Mouse (Mus musculus) embryonic facial prominence, embryonic 15.5 days (tissue): ENCODE results near the gene Gm20388. TPM values are rescaled to one million over a fixed set of nuclear protein-coding genes. Genes with fewer than 3 reads are reported as not detected.
"Not testable (repeated sequence)": the region's sequence is repeated elsewhere in the genome, so short reads cannot be mapped to it uniquely, and the experiment has no call there.

Experiments
- ATAC-seq: fragments of 200-750 bp; cut with Nextera tagmentation; 2 replicates; pipeline ENCODE4 v1.8.0; 2017; ENCODE audit warnings: low read depth, moderate TSS enrichment; ENCODE audit not compliant: insufficient number of reproducible peaks, low FRiP score, low TSS enrichment
- H3K27ac ChIP-seq: fragments of 300-500 bp; sonication (generic); replicated peaks from 2 replicates; pipeline ENCODE4 v1.5.1; 2015; ENCODE audit warnings: mild to moderate bottlenecking, inconsistent platforms
- H3K27me3 ChIP-seq: fragments of 300-500 bp; sonication (generic); 2 replicates; pipeline ENCODE4 v1.6.1; 2015; ENCODE audit warnings: inconsistent platforms
- H3K36me3 ChIP-seq: fragments of 300-500 bp; sonication (generic); 2 replicates; pipeline ENCODE4 v1.6.1; 2015; ENCODE audit warnings: mild to moderate bottlenecking, inconsistent platforms
- H3K4me1 ChIP-seq: fragments of 300-500 bp; sonication (generic); 2 replicates; pipeline ENCODE4 v1.6.1; 2015; ENCODE audit warnings: inconsistent platforms
- H3K4me2 ChIP-seq: fragments of 300-500 bp; sonication (generic); replicated peaks from 2 replicates; pipeline ENCODE4 v1.6.1; 2015; ENCODE audit warnings: mild to moderate bottlenecking, inconsistent platforms
- H3K4me3 ChIP-seq: fragments of 300-500 bp; sonication (generic); replicated peaks from 2 replicates; pipeline ENCODE4 v1.5.1; 2015; ENCODE audit warnings: mild to moderate bottlenecking, inconsistent platforms
- H3K9ac ChIP-seq: fragments of 300-500 bp; sonication (generic); 2 replicates; pipeline ENCODE4 v1.6.1; 2015; ENCODE audit warnings: inconsistent platforms
- H3K9me3 ChIP-seq: fragments of 300-500 bp; sonication (generic); replicated peaks from 2 replicates; pipeline ENCODE4 v1.6.1; 2016; ENCODE audit warnings: inconsistent platforms
- WGBS: fragments of 180-500 bp; shearing (Covaris S2); methylation state at CpG from one replicate; pipeline ENCODE4 v1.1.7; 2015; 5-methylcytosine and 5-hydroxymethylcytosine counted together
- polyA plus RNA-seq: library from polyadenylated mRNA; unstranded; fragments of >200 nt; fragmentation: Nextera tagmentation; extraction: Ambion mirVana; gene quantifications from 2 replicates; pipeline ENCODE4 v1.2.1, GENCODE M21; 2015

Gene Gm20388
- polyA plus RNA-seq, 1 experiment from 2014 or later: 8.0 TPM

DNA sequence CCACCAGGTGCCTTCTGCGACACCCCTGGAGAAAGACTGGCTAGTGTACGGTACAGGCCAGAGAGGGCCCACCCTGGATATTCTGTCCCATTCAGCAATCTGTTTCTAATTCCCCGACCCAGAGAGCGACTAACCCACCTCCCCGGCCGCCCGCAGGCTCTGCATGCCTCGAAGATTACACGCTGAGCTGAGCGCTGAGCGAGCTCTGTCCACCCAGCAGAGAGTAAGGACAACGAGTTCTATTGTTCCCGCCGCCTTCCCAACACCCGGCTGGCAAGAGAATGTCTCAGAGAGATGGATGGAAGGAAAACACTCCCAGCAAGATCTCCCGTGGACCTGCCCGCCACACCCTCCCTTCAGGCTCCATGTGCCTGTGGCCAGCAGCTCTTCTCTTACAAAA, 1522.8 kb downstream of the Gm20388 start:
- Histone ChIP-seq H3K4me1 (peaks cover 27% of the 10 kb centered on the region), H3K27me3 (peaks cover 8% of the 10 kb centered on the region; the same call in 1 of the 2 replicates), H3K9me3 (no peaks in the 10 kb centered on the region), H3K27ac (no peak overlapping the region), H3K4me2 (no peak overlapping the region), H3K4me3 (no peak overlapping the region), H3K9ac (no peak overlapping the region), H3K36me3 (no peaks in the 10 kb centered on the region)
- peak; percentile 23 for ATAC-seq
- WGBS: 9% methylated on average over 17 of the region's 17 CpGs

DNA sequence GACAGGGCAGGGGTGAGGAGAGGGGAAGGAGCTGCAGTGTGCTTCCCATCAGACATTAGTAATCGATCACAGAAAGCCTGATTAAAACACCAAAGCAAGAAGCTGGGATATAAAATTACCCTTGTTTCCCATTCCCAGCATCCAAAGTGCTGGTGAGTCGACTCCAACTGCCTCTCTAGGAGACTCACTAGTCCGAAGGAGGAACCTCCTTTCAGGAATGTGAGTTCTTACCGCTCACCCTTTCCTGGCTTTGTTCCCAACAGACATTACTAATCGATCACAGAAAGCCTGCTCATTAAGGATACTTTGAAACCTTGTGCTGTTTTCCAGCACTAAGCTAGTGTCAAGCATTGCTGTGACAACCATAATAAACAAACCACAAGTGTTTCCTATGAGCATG, 1526.0 kb downstream of the Gm20388 start:
- 26% methylated on average over 5 of the region's 5 CpGs for WGBS
- H3K4me2 ChIP-seq: peak overlapping the region; percentile 21
- no peaks in the 10 kb centered on the region for H3K36me3 ChIP-seq
- peak overlapping the region; percentile 20 for H3K4me3 ChIP-seq
- peaks cover 33% of the 10 kb centered on the region for H3K4me1 ChIP-seq
- no peak overlapping the region for H3K9ac ChIP-seq
- ATAC-seq: no peak; the same call in 1 of the 2 replicates
- peaks cover 8% of the 10 kb centered on the region; the same call in 1 of the 2 replicates for H3K27me3 ChIP-seq
- no peak overlapping the region for H3K27ac ChIP-seq
- no peaks in the 10 kb centered on the region for H3K9me3 ChIP-seq

DNA sequence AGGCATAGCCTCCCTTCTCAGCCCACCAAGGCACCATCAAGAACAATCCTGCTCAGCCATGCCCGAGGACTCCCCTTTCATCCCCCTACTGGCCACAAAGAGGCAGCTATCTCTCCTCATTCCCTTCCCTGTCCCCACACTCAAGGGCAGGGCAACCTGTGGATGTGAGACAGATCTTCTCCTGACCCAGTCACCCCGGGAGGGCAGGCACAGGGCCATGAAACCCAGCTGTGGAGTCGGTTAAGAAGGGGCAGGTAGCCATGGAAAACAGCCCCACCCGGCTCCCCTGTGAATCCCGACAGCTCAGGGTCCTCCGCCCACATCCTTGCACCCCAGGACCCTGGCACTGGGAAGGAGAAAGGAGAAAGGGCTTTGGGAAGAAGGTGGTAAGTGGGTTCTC, 1526.9 kb downstream of the Gm20388 start:
- Histone ChIP-seq H3K27ac (no peak overlapping the region), H3K4me1 (peaks cover 35% of the 10 kb centered on the region), H3K4me3 (no peak overlapping the region), H3K9me3 (no peaks in the 10 kb centered on the region), H3K9ac (no peak overlapping the region), H3K4me2 (no peak overlapping the region), H3K27me3 (peaks cover 8% of the 10 kb centered on the region; the same call in 1 of the 2 replicates), H3K36me3 (no peaks in the 10 kb centered on the region)
- no peak for ATAC-seq
- WGBS: 83% methylated on average over 6 of the region's 6 CpGs

- 0 out of 2 replicates have a peak, but pooled peaks cover 3% of the 10 kb centered on the region for H3K27me3 ChIP-seq
- no peak overlapping the region for H3K27ac ChIP-seq
- no peak overlapping the region for H3K9ac ChIP-seq
- ATAC-seq: no peak
- H3K4me1 ChIP-seq: peaks cover 30% of the 10 kb centered on the region
- H3K9me3 ChIP-seq: no peaks in the 10 kb centered on the region
- WGBS: 44% methylated on average over 6 of the region's 6 CpGs
- no peaks in the 10 kb centered on the region for H3K36me3 ChIP-seq
- no peak overlapping the region for H3K4me3 ChIP-seq
- H3K4me2 ChIP-seq: no peak overlapping the region
Measured at GRCm38 (mm10) chr8:121438111-121438510, 1527.5 kb downstream of the Gm20388 start.

DNA sequence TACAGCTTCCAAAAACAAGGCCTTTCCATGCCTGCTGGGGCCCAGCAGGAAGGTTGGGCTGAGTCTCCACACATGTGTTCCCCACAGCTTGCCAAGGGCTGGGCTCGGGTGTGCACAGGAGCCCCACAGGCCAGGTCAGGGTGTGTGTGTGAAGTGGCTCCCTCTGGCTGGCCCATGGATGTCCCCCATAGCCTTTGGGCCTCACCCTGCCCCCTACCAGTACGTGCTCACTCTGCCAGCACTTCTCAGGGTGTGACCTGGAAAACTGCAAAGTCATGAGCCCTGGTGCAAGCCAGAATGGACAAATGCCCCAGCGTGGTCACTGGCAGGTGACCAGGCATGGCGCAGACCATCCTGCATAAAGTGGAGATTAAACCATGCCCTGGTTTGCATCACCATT, 1528.7 kb downstream of the Gm20388 start:
- H3K4me3 ChIP-seq: no peak overlapping the region
- 67% methylated on average over 4 of the region's 4 CpGs for WGBS
- H3K27me3 ChIP-seq: no peaks in the 10 kb centered on the region
- H3K4me1 ChIP-seq: peaks cover 18% of the 10 kb centered on the region
- H3K36me3 ChIP-seq: no peaks in the 10 kb centered on the region
- no peak overlapping the region for H3K4me2 ChIP-seq
- ATAC-seq: no peak
- no peaks in the 10 kb centered on the region for H3K9me3 ChIP-seq
- H3K27ac ChIP-seq: no peak overlapping the region
- H3K9ac ChIP-seq: no peak overlapping the region

- ATAC-seq: no peak
- 49% methylated on average over 7 of the region's 7 CpGs for WGBS
Measured at GRCm38 (mm10) chr8:121443361-121443760, 1532.7 kb downstream of the Gm20388 start.

DNA sequence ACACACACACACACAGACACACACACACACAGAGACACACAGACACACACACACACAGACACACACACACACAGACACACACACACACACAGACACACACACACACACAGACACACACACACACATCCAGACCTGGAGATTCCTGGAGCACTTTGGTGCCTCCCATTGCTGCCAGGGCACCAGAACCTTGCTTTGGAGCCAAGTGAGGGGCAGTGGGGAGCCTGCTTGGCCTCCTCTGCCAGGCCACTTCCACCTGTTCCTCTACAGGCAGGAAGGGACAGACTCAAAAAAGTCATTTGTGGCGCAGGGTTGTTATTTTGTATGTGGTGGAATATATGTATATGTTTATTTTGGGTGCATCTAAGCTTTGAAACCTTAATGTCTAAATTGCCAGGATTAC, 1533.9 kb downstream of the Gm20388 start:
- 88% methylated on average over 1 of the region's 1 CpGs for WGBS
- not testable (repeated sequence) for H3K9me3 ChIP-seq, H3K27ac ChIP-seq, ATAC-seq, H3K4me1 ChIP-seq, H3K4me2 ChIP-seq, H3K9ac ChIP-seq, H3K27me3 ChIP-seq, H3K36me3 ChIP-seq, H3K4me3 ChIP-seq

More at GRCm38 (mm10) chr8:121443361-121443760, 1532.7 kb downstream of the Gm20388 start:
- Histone ChIP-seq H3K36me3 (no peaks in the 10 kb centered on the region), H3K4me1 (peaks cover 8% of the 10 kb centered on the region), H3K27ac (no peak overlapping the region), H3K9me3 (no peaks in the 10 kb centered on the region), H3K27me3 (no peaks in the 10 kb centered on the region), H3K4me2 (no peak overlapping the region), H3K9ac (no peak overlapping the region), H3K4me3 (no peak overlapping the region)

GRCm38 (mm10) chr8:121445027-121445471, 1534.4 kb downstream of the Gm20388 start:
- Histone ChIP-seq H3K4me3 (no peak overlapping the region), H3K9me3 (no peaks in the 10 kb centered on the region), H3K27ac (no peak overlapping the region), H3K36me3 (no peaks in the 10 kb centered on the region), H3K4me1 (0 out of 2 replicates have a peak, but pooled peaks cover 5% of the 10 kb centered on the region), H3K4me2 (no peak overlapping the region), H3K27me3 (no peaks in the 10 kb centered on the region), H3K9ac (no peak overlapping the region)
- 86% methylated on average over 10 of the region's 10 CpGs for WGBS
- ATAC-seq: no peak

GRCm38 (mm10) chr8:121446133-121446532, 1535.5 kb downstream of the Gm20388 start:
- Histone ChIP-seq H3K4me1 (0 out of 2 replicates have a peak, but pooled peaks cover 5% of the 10 kb centered on the region), H3K4me2 (no peak overlapping the region), H3K36me3 (no peaks in the 10 kb centered on the region), H3K27me3 (0 out of 2 replicates have a peak, but pooled peaks cover 4% of the 10 kb centered on the region), H3K9ac (no peak overlapping the region), H3K27ac (no peak overlapping the region), H3K9me3 (no peaks in the 10 kb centered on the region), H3K4me3 (no peak overlapping the region)
- no peak; the same call in 1 of the 2 replicates for ATAC-seq
- 56% methylated on average over 12 of the region's 12 CpGs for WGBS

DNA sequence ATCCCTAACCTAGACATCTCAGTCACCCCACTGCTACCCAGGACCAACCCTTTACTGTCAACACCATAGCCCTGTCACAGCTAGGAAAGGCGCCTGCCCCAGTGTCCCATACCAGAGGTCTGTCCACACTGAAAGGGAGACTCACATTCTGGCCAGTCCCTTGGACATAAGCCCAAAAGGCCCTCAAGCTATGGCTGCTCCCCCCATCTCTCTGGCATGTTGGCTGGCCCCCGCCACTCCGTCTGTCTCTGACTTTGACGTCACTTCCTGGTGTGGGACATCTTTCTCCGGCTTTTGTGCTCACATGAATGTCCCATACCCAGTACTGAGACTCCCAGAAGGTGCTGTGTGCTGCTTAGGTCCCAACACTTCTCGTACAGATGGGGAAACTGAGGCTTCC, 1536.2 kb downstream of the Gm20388 start:
- WGBS: 80% methylated on average over 6 of the region's 6 CpGs
- Histone ChIP-seq H3K36me3 (no peaks in the 10 kb centered on the region), H3K4me1 (0 out of 2 replicates have a peak, but pooled peaks cover 7% of the 10 kb centered on the region), H3K9ac (no peak overlapping the region), H3K27ac (no peak overlapping the region), H3K9me3 (no peaks in the 10 kb centered on the region), H3K4me2 (no peak overlapping the region), H3K4me3 (no peak overlapping the region), H3K27me3 (0 out of 2 replicates have a peak, but pooled peaks cover 4% of the 10 kb centered on the region)
- ATAC-seq: no peak

DNA sequence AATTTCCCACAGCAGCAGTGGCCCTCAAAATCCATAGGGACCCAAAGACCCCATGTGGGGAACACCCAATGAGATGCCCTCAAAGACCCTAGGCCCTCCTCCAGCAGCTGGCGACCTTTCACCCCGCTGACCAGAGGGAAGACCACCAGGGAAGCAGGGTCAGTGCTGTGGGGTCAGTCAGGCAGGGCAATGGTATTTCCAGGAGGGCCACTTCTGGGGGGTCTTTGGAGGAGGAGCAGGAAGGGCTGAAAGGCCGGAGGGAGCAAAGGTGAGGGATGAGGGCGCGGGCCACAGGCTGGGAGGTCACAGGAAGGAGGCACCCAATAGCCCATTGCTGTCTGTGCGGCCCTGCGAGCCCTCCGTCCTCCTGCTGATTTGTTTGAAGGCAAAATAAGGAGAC, 1539.6 kb downstream of the Gm20388 start:
- 0 out of 2 replicates have a peak, but pooled peaks cover 7% of the 10 kb centered on the region for H3K4me1 ChIP-seq
- H3K36me3 ChIP-seq: no peaks in the 10 kb centered on the region
- H3K4me2 ChIP-seq: no peak overlapping the region
- ATAC-seq: no peak
- H3K4me3 ChIP-seq: no peak overlapping the region
- H3K27ac ChIP-seq: no peak overlapping the region
- 35% methylated on average over 8 of the region's 8 CpGs for WGBS
- H3K9ac ChIP-seq: no peak overlapping the region
- H3K9me3 ChIP-seq: no peaks in the 10 kb centered on the region
- H3K27me3 ChIP-seq: 0 out of 2 replicates have a peak, but pooled peaks cover 4% of the 10 kb centered on the region
